Mouse (Mus musculus) heart, postnatal 10 days (tissue): ENCODE data around the gene Gpc5. TPM values are rescaled to one million over a fixed set of nuclear protein-coding genes. Genes with fewer than 3 reads are reported as not detected.
A peak's percentile ranks its signal among the peaks of the same experiment; 100 is the strongest.

Source experiments
- DNase-seq, 2 experiments: peaks; one replicate each; pipeline ENCODE4 v3.0.0; 2021
- intact Hi-C: fragments of 180-260 bp; cut with DNase I; formaldehyde crosslinking; loops from one replicate; pipeline ENCODE4 v1.15.1; 2025
- microRNA-seq, 2 experiments: library from miRNA; unstranded; fragments of <30 nt; microRNA quantifications; one replicate each; pipeline ENCODE4 v1.2.0; 2022
- total RNA-seq, 2 experiments: library from RNA; stranded (reverse); gene quantifications; 2 replicates each; pipeline ENCODE4 v1.2.3; 2021

The Gpc5 gene
- total RNA-seq, 2 experiments from 2014 or later, result not detected

- DNase-seq, result no peak
- intact Hi-C loops, result no loop called here
These were observed 1466.3 kb downstream of the Gpc5 start for GRCm38 (mm10) chr14:116558141-116558800.

DNA sequence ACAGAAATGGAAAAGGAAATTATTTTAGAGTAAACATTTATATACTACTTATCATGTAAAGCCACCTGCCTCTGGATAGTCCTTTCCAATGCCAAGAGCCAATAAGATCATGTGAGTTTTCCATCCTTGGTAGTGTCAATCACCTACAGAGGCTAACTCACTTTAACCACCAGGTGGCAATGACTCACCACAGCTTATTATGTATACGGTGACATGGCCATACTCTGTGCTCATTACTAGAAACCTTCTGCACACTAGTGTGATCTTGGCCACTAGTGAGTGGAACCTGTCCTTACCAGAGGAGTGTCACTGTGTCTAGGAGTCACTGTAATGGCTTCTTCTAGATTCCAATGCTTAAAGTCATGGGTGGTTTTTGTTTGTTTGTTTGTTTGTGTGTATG, 1468.0 kb downstream of the Gpc5 start:
- intact Hi-C loops, result loop anchor here (5.0 kb wide), 1 partner anchor 1377 kb away; no protein-coding TSS in a partner anchor
- peak; percentile 18 to 40 for DNase-seq

Small RNA genes within 50 kb of the gene (microRNA-seq; reads per million reads assigned to microRNA genes)
- gene Mir17, result 6,363 to 7,263 reads per million in 2 experiments
- 316 to 504 reads per million in 2 experiments for gene Mir18
- gene Mir19a, result 1.4 to 6.6 reads per million in 2 experiments
- 3.8 to 4.0 reads per million in 2 experiments for gene Mir19b-1
- 1,958 to 3,378 reads per million in 2 experiments for gene Mir20a
- gene Mir92-1, result 2,050 to 2,761 reads per million in 2 experiments
